Mouse (Mus musculus): ENCODE results near the gene Zfp37. TPM values are rescaled to one million over a fixed set of nuclear protein-coding genes. Genes with fewer than 3 reads are reported as not detected.

Zfp37 gene
- total RNA-seq (2012; rRNA removed): not detected in 2 replicates
- not detected in 2 replicates for total RNA-seq (2014; rRNA removed)
- not detected in 2 replicates for polyA plus RNA-seq (2012; ENCODE audit: insufficient read length, low read depth)

DNA sequence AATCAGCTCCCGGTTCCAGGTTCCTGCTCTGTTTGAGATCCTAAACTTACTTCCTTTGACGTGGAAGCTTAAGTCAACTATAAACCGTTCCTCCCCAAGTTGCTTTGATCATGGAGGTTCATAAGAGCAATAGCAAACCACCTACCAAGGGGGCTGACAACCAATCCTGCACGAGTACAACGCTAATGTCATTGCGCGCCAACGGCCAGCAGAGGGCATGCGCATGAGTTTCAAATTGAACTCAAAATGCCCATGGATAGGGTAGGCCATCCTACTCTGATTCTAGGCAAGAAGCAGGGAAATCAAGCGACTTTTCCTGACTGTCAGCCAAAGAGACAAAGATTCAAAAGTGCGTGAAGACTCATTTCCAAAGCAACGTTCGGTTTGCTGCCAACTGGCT lies at the start of gene Zfp37:
Gene Zfp37, minus strand, starts transcription at position 279 of the 400 bp plus-strand sequence.
- in situ Hi-C loops (cut with MboI; ENCODE audit: low pct_ligation_motif_present, low pct_unique_long_range_greater_than_20kb, low sequenced_read_pairs) (no loop called here), dilution Hi-C loops (cut with MboI; ENCODE audit: extremely low pct_ligation_motif_present, extremely low pct_unique_long_range_greater_than_20kb, low sequenced_read_pairs) (no loop called here)
- no peaks in the 10 kb centered on the region for H3K36me3 ChIP-seq (replicated peaks in 1 of 2; ENCODE audit: control insufficient read depth in 1 of 2, insufficient read depth in 1 of 2, low read length in 1 of 2)
- H3K9me3 ChIP-seq (replicated peaks; ENCODE audit: low read length): no peaks in the 10 kb centered on the region
- H3K79me2 ChIP-seq (replicated peaks; ENCODE audit: control insufficient read depth, extremely low read depth, insufficient read depth, poor library complexity, severe bottlenecking): no peaks in the 10 kb centered on the region
- no peaks in the 10 kb centered on the region for H3K27me3 ChIP-seq (replicated peaks)
- no peak within 1 kb of the TSS for H3K9ac ChIP-seq (ENCODE audit: insufficient read depth, low read depth)
- no peak within 1 kb of the TSS for H3K4me2 ChIP-seq (ENCODE audit: insufficient read depth, low read depth, poor library complexity, severe bottlenecking)
- no peak within 1 kb of the TSS for H3K4me3 ChIP-seq (replicated peaks in 1 of 3; ENCODE audit: low read depth in 2 of 3, low read length in 2 of 3, poor library complexity in 1 of 3)
- TF ChIP-seq UBTF (IDR thresholded peaks at IDR 0.05; ENCODE audit: low read depth, low read length): no peak
- TF ChIP-seq BHLHE40 (IDR thresholded peaks at IDR 0.05; ENCODE audit: low read depth, low read length): no peak
- TF ChIP-seq ZMIZ1 (IDR thresholded peaks at IDR 0.05; ENCODE audit: low read depth, low read length): no peak
- peak; percentile 17 to 74; a peak in 2 of 4 replicates for TF ChIP-seq CTCF (conservative IDR thresholded peaks at IDR 0.05 in 1 of 2, IDR thresholded peaks at IDR 0.05 in 1 of 2; ENCODE audit: low read depth in 2 of 2, low read length in 2 of 2)
- no peak for TF ChIP-seq ETS1 (conservative IDR thresholded peaks at IDR 0.05; ENCODE audit: low read depth, low read length)
- peak; percentile 83 for TF ChIP-seq SMC3 (IDR thresholded peaks at IDR 0.05; ENCODE audit: low read depth, low read length)
- no peak for TF ChIP-seq USF2 (conservative IDR thresholded peaks at IDR 0.05; ENCODE audit: low read depth, low read length)
- TF ChIP-seq HCFC1 (IDR thresholded peaks at IDR 0.05; ENCODE audit: low read depth, low read length): no peak
- TF ChIP-seq RAD21 (IDR thresholded peaks at IDR 0.05; ENCODE audit: low read depth, low read length): peak; percentile 46
- no peak for TF ChIP-seq KAT2A (IDR thresholded peaks at IDR 0.05; ENCODE audit: insufficient replicate concordance, low read length)
- TF ChIP-seq NRF1 (IDR thresholded peaks at IDR 0.05; ENCODE audit: low read depth, low read length): no peak
- no peak for TF ChIP-seq PAX5 (IDR thresholded peaks at IDR 0.05; ENCODE audit: low read length)
- H3K4me1 ChIP-seq (ENCODE audit: control insufficient read depth in 1 of 2, insufficient read depth in 2 of 2): no peaks in the 10 kb centered on the region
- DNase-seq (ENCODE audit: extremely low read depth): peak; percentile 45
- H3K27ac ChIP-seq (ENCODE audit: insufficient read depth, low read depth): no peak within 1 kb of the TSS

DNA sequence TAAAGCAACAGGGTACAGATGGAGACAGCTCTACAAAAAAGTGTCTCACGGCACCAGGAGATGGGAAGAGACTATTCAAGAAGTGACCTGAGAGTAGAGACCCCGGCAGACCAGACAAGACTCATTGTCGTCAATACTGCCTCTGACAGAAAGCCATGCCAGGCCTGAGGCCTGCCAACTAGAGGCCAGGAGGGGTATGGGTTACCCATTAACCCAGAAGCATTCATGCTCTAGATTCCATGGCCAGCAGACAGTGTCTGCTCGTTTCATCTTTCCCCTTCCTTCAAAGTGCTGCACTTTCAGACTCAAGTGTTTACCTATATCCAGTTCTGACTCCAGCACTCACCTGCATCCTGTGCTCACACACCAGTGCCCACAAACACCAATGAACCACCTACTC lies 47.2 kb upstream of the Zfp37 start:
- H3K4me1 ChIP-seq (ENCODE audit: control insufficient read depth in 1 of 2, insufficient read depth in 2 of 2): peaks cover 9 to 10% of the 10 kb centered on the region in 2 experiments; a peak in 3 of 4 replicates
- H3K79me2 ChIP-seq (replicated peaks; ENCODE audit: control insufficient read depth, extremely low read depth, insufficient read depth, poor library complexity, severe bottlenecking): no peaks in the 10 kb centered on the region
- no peaks in the 10 kb centered on the region for H3K27me3 ChIP-seq (replicated peaks)
- H3K9me3 ChIP-seq (replicated peaks; ENCODE audit: low read length): no peaks in the 10 kb centered on the region
- in situ Hi-C loops (cut with MboI; ENCODE audit: low pct_ligation_motif_present, low pct_unique_long_range_greater_than_20kb, low sequenced_read_pairs): no loop called here
- H3K27ac ChIP-seq (ENCODE audit: insufficient read depth, low read depth): no peak overlapping the region
- DNase-seq (ENCODE audit: extremely low read depth): no peak
- 0 out of 4 replicates have a peak, but pooled peaks of 1 of the 2 experiments have one; percentile 5 for TF ChIP-seq CTCF (conservative IDR thresholded peaks at IDR 0.05 in 1 of 2, IDR thresholded peaks at IDR 0.05 in 1 of 2; ENCODE audit: low read depth in 2 of 2, low read length in 2 of 2)
- TF ChIP-seq TBP (conservative IDR thresholded peaks at IDR 0.05; ENCODE audit: low read depth, low read length): no peak
- no peak overlapping the region for H3K4me2 ChIP-seq (ENCODE audit: insufficient read depth, low read depth, poor library complexity, severe bottlenecking)
- no peak overlapping the region for H3K9ac ChIP-seq (ENCODE audit: insufficient read depth, low read depth)
- dilution Hi-C loops (cut with MboI; ENCODE audit: extremely low pct_ligation_motif_present, extremely low pct_unique_long_range_greater_than_20kb, low sequenced_read_pairs): no loop called here
- no peaks in the 10 kb centered on the region for H3K36me3 ChIP-seq (replicated peaks in 1 of 2; ENCODE audit: control insufficient read depth in 1 of 2, insufficient read depth in 1 of 2, low read length in 1 of 2)
- no peak overlapping the region for H3K4me3 ChIP-seq (replicated peaks in 1 of 3; ENCODE audit: low read depth in 2 of 3, low read length in 2 of 3, poor library complexity in 1 of 3)

GRCm38 (mm10) chr4:62277222-62277621 lies 46.4 kb upstream of the Zfp37 start:
- dilution Hi-C loops (cut with MboI; ENCODE audit: extremely low pct_ligation_motif_present, extremely low pct_unique_long_range_greater_than_20kb, low sequenced_read_pairs): no loop called here

More at GRCm38 (mm10) chr4:62277222-62277621, 46.4 kb upstream of the Zfp37 start:
- in situ Hi-C loops (cut with MboI; ENCODE audit: low pct_ligation_motif_present, low pct_unique_long_range_greater_than_20kb, low sequenced_read_pairs): no loop called here
- DNase-seq (ENCODE audit: extremely low read depth): no peak
- H3K27ac ChIP-seq (ENCODE audit: insufficient read depth, low read depth): no peak overlapping the region
- H3K4me3 ChIP-seq (replicated peaks in 1 of 3; ENCODE audit: low read depth in 2 of 3, low read length in 2 of 3, poor library complexity in 1 of 3): no peak overlapping the region
- no peaks in the 10 kb centered on the region for H3K79me2 ChIP-seq (replicated peaks; ENCODE audit: control insufficient read depth, extremely low read depth, insufficient read depth, poor library complexity, severe bottlenecking)
- no peaks in the 10 kb centered on the region for H3K36me3 ChIP-seq (replicated peaks in 1 of 2; ENCODE audit: control insufficient read depth in 1 of 2, insufficient read depth in 1 of 2, low read length in 1 of 2)
- no peak overlapping the region for H3K4me2 ChIP-seq (ENCODE audit: insufficient read depth, low read depth, poor library complexity, severe bottlenecking)
- H3K27me3 ChIP-seq (replicated peaks): no peaks in the 10 kb centered on the region
- no peaks in the 10 kb centered on the region for H3K9me3 ChIP-seq (replicated peaks; ENCODE audit: low read length)
- peaks cover 2 to 5% of the 10 kb centered on the region in 2 experiments; a peak in 2 of 4 replicates for H3K4me1 ChIP-seq (ENCODE audit: control insufficient read depth in 1 of 2, insufficient read depth in 2 of 2)
- no peak overlapping the region for H3K9ac ChIP-seq (ENCODE audit: insufficient read depth, low read depth)
- TF ChIP-seq CTCF (conservative IDR thresholded peaks at IDR 0.05 in 1 of 2, IDR thresholded peaks at IDR 0.05 in 1 of 2; ENCODE audit: low read depth in 2 of 2, low read length in 2 of 2): peak in 1 of 2 experiments; percentile 25; a peak in 1 of 4 replicates
- no peak for TF ChIP-seq CHD2 (IDR thresholded peaks at IDR 0.05; ENCODE audit: low read length)
